Mouse (Mus musculus): Measurements from ENCODE around the gene Vti1b.
A peak's percentile ranks its signal among the peaks of the same experiment; 100 is the strongest.

The Vti1b gene

GRCm38 (mm10) chr12:79138999-79139398, 33.5 kb downstream of the Vti1b start:
- DNase-seq (ENCODE audit: low read depth, low spot score) = no peak

DNA sequence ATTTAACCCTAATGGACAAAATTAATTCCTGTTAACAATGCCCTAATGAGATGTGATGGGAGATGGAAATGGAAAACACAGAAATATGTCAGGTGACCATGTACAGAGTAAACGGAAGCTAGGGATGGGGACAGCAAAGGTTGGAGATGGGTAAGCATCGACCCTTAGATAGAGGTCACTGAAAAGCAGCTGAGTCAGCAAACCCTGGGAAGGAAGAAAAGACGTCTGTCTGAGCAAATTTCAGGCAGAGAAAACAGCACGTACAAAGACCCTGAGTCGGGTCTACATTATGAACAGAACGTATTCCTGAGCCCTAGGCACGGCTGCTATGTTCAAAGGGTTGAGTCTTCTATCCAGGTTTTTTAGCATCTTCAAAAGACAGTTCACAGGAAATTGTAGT, 35.5 kb downstream of the Vti1b start:
- no peak for DNase-seq (ENCODE audit: low read depth, low spot score)

- DNase-seq (ENCODE audit: low read depth, low spot score) = no peak
Observed at GRCm38 (mm10) chr12:79135105-79135504, 37.4 kb downstream of the Vti1b start.

- DNase-seq (ENCODE audit: low read depth, low spot score) = no peak
Observed at GRCm38 (mm10) chr12:79134676-79135075, 37.8 kb downstream of the Vti1b start.

GRCm38 (mm10) chr12:79131706-79132460, 40.6 kb downstream of the Vti1b start:
- DNase-seq (ENCODE audit: low read depth, low spot score) = no peak

DNA sequence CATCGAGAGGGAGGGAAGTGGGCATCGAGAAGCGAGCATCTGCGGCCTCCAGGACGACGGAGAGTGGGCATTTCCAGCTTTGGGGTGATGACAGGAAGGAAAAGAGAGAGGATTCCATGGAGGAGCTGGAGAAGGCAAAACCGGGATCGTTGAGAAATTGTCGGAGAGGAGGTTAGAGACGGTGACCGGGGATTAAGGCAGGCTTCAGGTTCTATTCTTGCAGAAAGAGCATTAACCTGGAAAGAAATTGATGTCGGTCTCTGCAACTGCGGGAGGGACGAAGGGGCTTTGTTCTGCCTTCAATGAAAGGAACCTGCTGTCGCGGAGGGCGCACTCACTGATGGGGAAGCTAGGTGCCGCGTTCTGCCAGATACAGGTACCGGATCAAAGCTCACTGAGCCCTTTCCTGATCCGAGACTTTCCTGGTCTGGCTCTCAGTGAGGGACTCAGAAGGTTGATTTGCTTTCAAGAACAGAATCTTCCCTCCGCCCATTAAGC, 41.2 kb downstream of the Vti1b start:
- no peak for DNase-seq (ENCODE audit: low read depth, low spot score)

- peak; percentile 81 for DNase-seq (ENCODE audit: low read depth, low spot score)
Observed at GRCm38 (mm10) chr12:79130299-79131177, 41.9 kb downstream of the Vti1b start, which contains the start of gene Arg2. Gene Arg2 (plus strand): TSS chr12:79130777.

GRCm38 (mm10) chr12:79122820-79123219, 49.6 kb downstream of the Vti1b start:
- no peak for DNase-seq (ENCODE audit: low read depth, low spot score)

- no peak for DNase-seq (ENCODE audit: low read depth, low spot score)
Observed at GRCm38 (mm10) chr12:79118991-79119390, 53.5 kb downstream of the Vti1b start.
